Comparison of ENCODE assay signal across 15 mouse cellular contexts in the genomic region with DNA sequence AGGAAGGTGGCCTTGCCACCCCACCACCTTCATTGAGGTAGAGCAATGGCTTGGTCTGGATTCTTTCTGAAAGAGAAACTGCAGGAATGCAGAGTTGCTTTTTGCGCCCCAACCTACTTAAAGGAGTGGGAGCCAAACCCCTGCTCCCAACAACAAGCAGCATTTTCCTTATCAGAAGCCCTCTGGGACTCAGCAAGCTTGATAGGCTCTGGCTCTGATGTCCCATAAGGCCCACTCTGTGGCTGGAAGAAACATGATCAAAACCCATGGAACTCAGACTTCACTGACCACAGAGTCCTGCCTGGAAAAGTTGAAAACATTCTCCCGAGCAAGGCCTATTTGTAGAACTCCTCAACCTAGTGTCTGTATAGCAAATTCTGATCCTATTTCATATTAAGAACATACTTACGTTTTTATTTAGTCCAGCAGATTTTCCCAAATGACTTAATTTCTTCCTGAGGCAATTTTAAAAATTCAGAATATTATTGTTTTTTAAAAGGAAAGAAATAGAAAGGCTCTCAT.
DNase-seq lines count a peak whose midpoint lies in the region; ATAC-seq lines count a peak whose summit lies in the region.
"Had no signal": no experiment of that assay in that cellular context is flagged by ENCODE, and none has a peak within 500 bp of the region (broad histone marks: within the 10 kb centered on the region; RNA-seq: fewer than 3 reads in every experiment).

No protein-coding gene starts in this region.

- peak overlapping the region; percentile 99 for H3K9ac ChIP-seq in neural tube, embryonic 11.5 days (ENCODE audit: low read length)
- peak overlapping the region; percentile 100 for H3K9ac ChIP-seq in midbrain, embryonic 13.5 days (replicated peaks)
- H3K9ac ChIP-seq: kidney, embryonic 15.5 days; liver, embryonic 13.5 days; stomach, embryonic 15.5 days had no signal

- DNase-seq in neural tube, embryonic 11.5 days (ENCODE audit: low spot score) = peak; percentile 37
- DNase-seq in neural tube, embryonic 10.5 days (ENCODE audit: extremely low spot score, low spot score) = no peak
- no peak for DNase-seq in hindbrain, embryonic 10.5 days (ENCODE audit: low spot score)
- DNase-seq in retina, postnatal 1 day = peak; percentile 50
- DNase-seq in spleen, postnatal 36 days (ENCODE audit: low spot score in 2 of 2) = no peak
- DNase-seq in right cerebral cortex, adult 2 months (ENCODE audit: low spot score in 2 of 2) = no peak
- no peak for DNase-seq in layer of hippocampus, postnatal 36 days
- DNase-seq: cerebellum, postnatal 25 days; liver, embryonic 13.5 days; lung, postnatal 4 days had no signal

- H3K4me3 ChIP-seq in neural tube, embryonic 11.5 days (ENCODE audit: low read depth, low read length) = peak overlapping the region; percentile 74
- H3K4me3 ChIP-seq in hindbrain, embryonic 10.5 days = peak overlapping the region; percentile 72
- H3K4me3 ChIP-seq in midbrain, embryonic 13.5 days (replicated peaks) = peak overlapping the region; percentile 84
- H3K4me3 ChIP-seq: heart, embryonic 10.5 days; kidney, embryonic 15.5 days; liver, embryonic 13.5 days; myocyte; stomach, embryonic 15.5 days had no signal

- WGBS in neural tube, embryonic 11.5 days = 20% methylated on average over 3 of the region's 3 CpGs
- WGBS in hindbrain, embryonic 10.5 days = 18% methylated on average over 3 of the region's 3 CpGs
- 24% methylated on average over 3 of the region's 3 CpGs for WGBS in midbrain, embryonic 13.5 days

- no peaks in the 10 kb centered on the region for H3K36me3 ChIP-seq in neural tube, embryonic 11.5 days (ENCODE audit: control insufficient read depth, insufficient read depth, low read length)
- H3K36me3 ChIP-seq in hindbrain, embryonic 10.5 days = no peaks in the 10 kb centered on the region
- no peaks in the 10 kb centered on the region for H3K36me3 ChIP-seq in midbrain, embryonic 13.5 days
- H3K36me3 ChIP-seq: heart, embryonic 10.5 days; kidney, embryonic 15.5 days; liver, embryonic 13.5 days; stomach, embryonic 15.5 days had no signal

- no peaks in the 10 kb centered on the region for H3K9me3 ChIP-seq in neural tube, embryonic 11.5 days (ENCODE audit: control insufficient read depth, low read length)
- no peaks in the 10 kb centered on the region for H3K9me3 ChIP-seq in hindbrain, embryonic 10.5 days
- no peaks in the 10 kb centered on the region for H3K9me3 ChIP-seq in midbrain, embryonic 13.5 days
- H3K9me3 ChIP-seq: heart, embryonic 10.5 days; kidney, embryonic 15.5 days; liver, embryonic 13.5 days; stomach, embryonic 15.5 days had no signal

- H3K27ac ChIP-seq in neural tube, embryonic 11.5 days (ENCODE audit: low read depth, low read length) = peak overlapping the region; percentile 100
- H3K27ac ChIP-seq in hindbrain, embryonic 10.5 days = peak overlapping the region; percentile 99
- H3K27ac ChIP-seq in midbrain, embryonic 13.5 days = peak overlapping the region; percentile 100
- H3K27ac ChIP-seq: heart, embryonic 10.5 days; kidney, embryonic 15.5 days; liver, embryonic 13.5 days; stomach, embryonic 15.5 days had no signal

- no peak for ATAC-seq in neural tube, embryonic 11.5 days (ENCODE audit: insufficient read depth, low FRiP score, low TSS enrichment)
- no peak for ATAC-seq in midbrain, embryonic 13.5 days

- peak overlapping the region; percentile 99 for H3K4me2 ChIP-seq in neural tube, embryonic 11.5 days (ENCODE audit: low read depth)
- peak overlapping the region; percentile 100 for H3K4me2 ChIP-seq in midbrain, embryonic 13.5 days (replicated peaks)
- H3K4me2 ChIP-seq: kidney, embryonic 15.5 days; liver, embryonic 13.5 days; stomach, embryonic 15.5 days had no signal

- 0 out of 2 replicates have a peak, but pooled peaks cover 2% of the 10 kb centered on the region for H3K4me1 ChIP-seq in neural tube, embryonic 11.5 days (ENCODE audit: control insufficient read depth, insufficient read depth, low read length)
- H3K4me1 ChIP-seq in hindbrain, embryonic 10.5 days (replicated peaks) = peaks cover 33% of the 10 kb centered on the region
- H3K4me1 ChIP-seq in midbrain, embryonic 13.5 days (replicated peaks) = peaks cover 31% of the 10 kb centered on the region
- H3K4me1 ChIP-seq: liver, embryonic 13.5 days had no signal

- H3K27me3 ChIP-seq in neural tube, embryonic 11.5 days (ENCODE audit: control insufficient read depth, insufficient read depth, low read length) = peaks cover 3% of the 10 kb centered on the region; the same call in 1 of the 2 replicates
- H3K27me3 ChIP-seq in hindbrain, embryonic 10.5 days (ENCODE audit: insufficient read depth, poor library complexity, severe bottlenecking) = peaks cover 43% of the 10 kb centered on the region
- no peaks in the 10 kb centered on the region for H3K27me3 ChIP-seq in midbrain, embryonic 13.5 days

Comparison
In these comparisons a context has a peak if more than half of its experiments do, and no peak if none do; other contexts are left out.
1. DNase-seq: peak in neural tube, embryonic 11.5 days (single experiment) and retina, postnatal 1 day (single experiment); none in neural tube, embryonic 10.5 days (single experiment), hindbrain, embryonic 10.5 days (single experiment), spleen, postnatal 36 days (0 of 2), right cerebral cortex, adult 2 months (0 of 2) and layer of hippocampus, postnatal 36 days (0 of 2).
2. Peak in every context shown above with its lines, with median percentiles within 50 percentile points of each other: H3K27ac ChIP-seq and H3K4me3 ChIP-seq.